ENCODE assay signal across 8 mouse cellular contexts in genomic region chr15:101077001-101077812, GRCm38 (mm10). TPM values are rescaled to one million over a fixed set of nuclear protein-coding genes. Genes with fewer than 3 reads are reported as not detected.
A peak's percentile ranks its signal among the peaks of the same experiment; 100 is the strongest.
DNase-seq lines count a peak whose midpoint lies in the region; ATAC-seq and TF ChIP-seq lines count a peak whose summit lies in the region.

No protein-coding gene starts in this region.

- no peaks in the 10 kb centered on the region for H3K36me3 ChIP-seq in lung, embryonic 15.5 days
- H3K36me3 ChIP-seq in forebrain, embryonic 12.5 days (replicated peaks): no peaks in the 10 kb centered on the region
- no peaks in the 10 kb centered on the region for H3K36me3 ChIP-seq in kidney, postnatal 0 days (ENCODE audit: insufficient read depth, low read length)

- peak overlapping the region; percentile 86 for H3K4me3 ChIP-seq in lung, embryonic 15.5 days
- peak overlapping the region; percentile 88 for H3K4me3 ChIP-seq in forebrain, embryonic 12.5 days (replicated peaks)
- H3K4me3 ChIP-seq in kidney, postnatal 0 days (replicated peaks; ENCODE audit: low read depth, low read length): peak overlapping the region; percentile 92

- ATAC-seq in lung, embryonic 15.5 days (ENCODE audit: borderline replicate concordance, extremely low read depth, low FRiP score, low TSS enrichment): no peak
- peak; percentile 27 for ATAC-seq in forebrain, embryonic 12.5 days (ENCODE audit: low FRiP score)
- ATAC-seq in kidney, postnatal 0 days (replicated peaks; ENCODE audit: low FRiP score, low read depth): no peak

- peaks cover 61% of the 10 kb centered on the region for H3K4me1 ChIP-seq in lung, embryonic 15.5 days
- H3K4me1 ChIP-seq in forebrain, embryonic 12.5 days: peaks cover 67% of the 10 kb centered on the region
- H3K4me1 ChIP-seq in kidney, postnatal 0 days (replicated peaks; ENCODE audit: insufficient read depth, low read length): peaks cover 53% of the 10 kb centered on the region

- DNase-seq in lung, adult 18-20 months: no peak
- peak; percentile 76 for DNase-seq in kidney, postnatal 0 days (ENCODE audit: low spot score)
- peak; percentile 81 for DNase-seq in neural tube, embryonic 10.5 days (ENCODE audit: extremely low spot score, low spot score)
- no peak for DNase-seq in thymus, postnatal 36 days
- DNase-seq in cerebellum, adult 9-10 months: no peak
- DNase-seq in layer of hippocampus, adult 11-12 months (ENCODE audit: low spot score): no peak

- H3K9ac ChIP-seq in lung, embryonic 15.5 days: peak overlapping the region; percentile 84
- H3K9ac ChIP-seq in forebrain, embryonic 12.5 days: peak overlapping the region; percentile 86
- H3K9ac ChIP-seq in kidney, postnatal 0 days (ENCODE audit: low read depth, low read length): peak overlapping the region; percentile 94

- peak overlapping the region; percentile 94 for H3K27ac ChIP-seq in lung, embryonic 15.5 days
- peak overlapping the region; percentile 85 for H3K27ac ChIP-seq in forebrain, embryonic 12.5 days
- peak overlapping the region; percentile 99 for H3K27ac ChIP-seq in kidney, postnatal 0 days

- no peaks in the 10 kb centered on the region for H3K9me3 ChIP-seq in lung, embryonic 15.5 days
- H3K9me3 ChIP-seq in forebrain, embryonic 12.5 days: no peaks in the 10 kb centered on the region
- H3K9me3 ChIP-seq in kidney, postnatal 0 days (replicated peaks; ENCODE audit: low read length): no peaks in the 10 kb centered on the region

- WGBS in lung, embryonic 15.5 days: under 1% methylated on average over 34 of the region's 34 CpGs
- 0% methylated on average over 34 of the region's 34 CpGs for WGBS in forebrain, embryonic 12.5 days
- WGBS in kidney, postnatal 0 days: 1% methylated on average over 33 of the region's 34 CpGs

- H3K27me3 ChIP-seq in lung, embryonic 15.5 days: peaks cover 6% of the 10 kb centered on the region; the same call in 1 of the 2 replicates
- H3K27me3 ChIP-seq in forebrain, embryonic 12.5 days: peaks cover 25% of the 10 kb centered on the region
- H3K27me3 ChIP-seq in kidney, postnatal 0 days (ENCODE audit: insufficient read depth, low read length): no peaks in the 10 kb centered on the region

- no peak for TF ChIP-seq CTCF in kidney, postnatal 0 days (IDR thresholded peaks at IDR 0.05; ENCODE audit: low read depth)

- H3K4me2 ChIP-seq in lung, embryonic 15.5 days: peak overlapping the region; percentile 86
- peak overlapping the region; percentile 94 for H3K4me2 ChIP-seq in forebrain, embryonic 12.5 days
- peak overlapping the region; percentile 76 for H3K4me2 ChIP-seq in kidney, postnatal 0 days (ENCODE audit: low read length)

RNA-seq across cellular contexts. Expression of gene Fignl2, which starts 1.2 kb away (rescaled TPM):
- polyA plus RNA-seq in lung, embryonic 15.5 days (2015; fragmentation: Nextera tagmentation; extraction: Ambion mirVana): 0.19 and 0.24 TPM in 2 replicates
- polyA plus RNA-seq in forebrain, embryonic 12.5 days (2016; fragmentation: Nextera tagmentation; extraction: Ambion mirVana): 0.21 and 0.22 TPM in 2 replicates
- polyA plus RNA-seq in kidney, postnatal 0 days (2015; fragmentation: Nextera tagmentation; extraction: Ambion mirVana): 0.38 and 0.47 TPM in 2 replicates

RNA-seq across cellular contexts. Expression of gene Gm47841, which starts 30.0 kb away (rescaled TPM):
- 0.19 TPM in 1 of 2 replicates, not detected in the other for polyA plus RNA-seq in lung, embryonic 15.5 days (2015; fragmentation: Nextera tagmentation; extraction: Ambion mirVana)
- not detected in 2 replicates for polyA plus RNA-seq in forebrain, embryonic 12.5 days (2016; fragmentation: Nextera tagmentation; extraction: Ambion mirVana)
- polyA plus RNA-seq in kidney, postnatal 0 days (2015; fragmentation: Nextera tagmentation; extraction: Ambion mirVana): not detected in 2 replicates

RNA-seq across cellular contexts. Expression of gene Ankrd33, which starts 38.3 kb away (rescaled TPM):
- not detected in 2 replicates for polyA plus RNA-seq in lung, embryonic 15.5 days (2015; fragmentation: Nextera tagmentation; extraction: Ambion mirVana)
- not detected in 2 replicates for polyA plus RNA-seq in forebrain, embryonic 12.5 days (2016; fragmentation: Nextera tagmentation; extraction: Ambion mirVana)
- not detected in 2 replicates for polyA plus RNA-seq in kidney, postnatal 0 days (2015; fragmentation: Nextera tagmentation; extraction: Ambion mirVana)

RNA-seq across cellular contexts. Expression of gene Acvrl1, which starts 51.1 kb away (rescaled TPM):
- 68.2 and 72.4 TPM in 2 replicates for polyA plus RNA-seq in lung, embryonic 15.5 days (2015; fragmentation: Nextera tagmentation; extraction: Ambion mirVana)
- 6.4 and 6.5 TPM in 2 replicates for polyA plus RNA-seq in forebrain, embryonic 12.5 days (2016; fragmentation: Nextera tagmentation; extraction: Ambion mirVana)
- 16.9 and 17.8 TPM in 2 replicates for polyA plus RNA-seq in kidney, postnatal 0 days (2015; fragmentation: Nextera tagmentation; extraction: Ambion mirVana)

Comparison
In these comparisons a context has a peak if more than half of its experiments do, and no peak if none do; other contexts are left out.
1. DNase-seq: peak in kidney, postnatal 0 days (single experiment) and neural tube, embryonic 10.5 days (single experiment); none in lung, adult 18-20 months (0 of 2), thymus, postnatal 36 days (0 of 2), cerebellum, adult 9-10 months (single experiment) and layer of hippocampus, adult 11-12 months (single experiment).
2. Peak in every context shown above with its lines, with median percentiles within 50 percentile points of each other: H3K27ac ChIP-seq, H3K4me2 ChIP-seq, H3K4me3 ChIP-seq and H3K9ac ChIP-seq.